Mouse (Mus musculus) forebrain, embryonic 15.5 days (tissue): ENCODE data around the gene Slc44a1. TPM values are rescaled to one million over a fixed set of nuclear protein-coding genes. Genes with fewer than 3 reads are reported as not detected.

ENCODE experiments used
- ATAC-seq: fragments of 200-750 bp; cut with Nextera tagmentation; replicated peaks from 2 replicates; pipeline ENCODE4 v1.8.0; 2017; ENCODE audit warnings: mild to moderate bottlenecking, moderate TSS enrichment, moderate library complexity
- H3K27ac ChIP-seq: fragments of 300-500 bp; sonication (generic); replicated peaks from 2 replicates; pipeline ENCODE4 v1.5.1; 2015; ENCODE audit warnings: mild to moderate bottlenecking, inconsistent platforms
- H3K27me3 ChIP-seq: fragments of 300-500 bp; sonication (generic); 2 replicates; pipeline ENCODE4 v1.6.1; 2015; ENCODE audit warnings: inconsistent platforms
- H3K36me3 ChIP-seq: fragments of 300-500 bp; sonication (generic); 2 replicates; pipeline ENCODE4 v1.6.1; 2015; ENCODE audit warnings: mild to moderate bottlenecking, inconsistent platforms
- H3K4me1 ChIP-seq: fragments of 300-500 bp; sonication (generic); 2 replicates; pipeline ENCODE4 v1.6.1; 2015; ENCODE audit warnings: inconsistent platforms
- H3K4me2 ChIP-seq: fragments of 300-500 bp; sonication (generic); replicated peaks from 2 replicates; pipeline ENCODE4 v1.6.1; 2015; ENCODE audit warnings: mild to moderate bottlenecking, inconsistent platforms
- H3K4me3 ChIP-seq: fragments of 300-500 bp; sonication (generic); 2 replicates; pipeline ENCODE4 v1.5.1; 2015; ENCODE audit warnings: mild to moderate bottlenecking, inconsistent platforms
- H3K9ac ChIP-seq: fragments of 300-500 bp; sonication (generic); replicated peaks from 2 replicates; pipeline ENCODE4 v1.6.1; 2015; ENCODE audit warnings: mild to moderate bottlenecking, inconsistent platforms
- H3K9me3 ChIP-seq: fragments of 300-500 bp; sonication (generic); 2 replicates; pipeline ENCODE4 v1.6.1; 2016; ENCODE audit warnings: inconsistent platforms
- WGBS: fragments of 180-500 bp; shearing (Covaris S2); methylation state at CpG from one replicate; pipeline ENCODE4 v1.1.7; 2015; ENCODE audit warnings: mixed read lengths; 5-methylcytosine and 5-hydroxymethylcytosine counted together
- polyA plus RNA-seq: library from polyadenylated mRNA; unstranded; fragments of >200 nt; fragmentation: Nextera tagmentation; extraction: Ambion mirVana; gene quantifications from 2 replicates; pipeline ENCODE4 v1.2.1, GENCODE M21; 2015

Slc44a1 gene
- polyA plus RNA-seq, 1 experiment from 2014 or later: 15.8 TPM

- Histone ChIP-seq H3K9me3 (no peaks in the 10 kb centered on the region), H3K9ac (no peak overlapping the region), H3K4me1 (peaks cover 23% of the 10 kb centered on the region), H3K4me2 (no peak overlapping the region), H3K27ac (peak overlapping the region; percentile 9), H3K4me3 (no peak overlapping the region), H3K36me3 (no peaks in the 10 kb centered on the region), H3K27me3 (no peaks in the 10 kb centered on the region)
- WGBS: 74% methylated on average over 2 of the region's 2 CpGs
- no peak for ATAC-seq
Observed at GRCm38 (mm10) chr4:53438386-53438785, 1.8 kb upstream of the Slc44a1 start.

DNA sequence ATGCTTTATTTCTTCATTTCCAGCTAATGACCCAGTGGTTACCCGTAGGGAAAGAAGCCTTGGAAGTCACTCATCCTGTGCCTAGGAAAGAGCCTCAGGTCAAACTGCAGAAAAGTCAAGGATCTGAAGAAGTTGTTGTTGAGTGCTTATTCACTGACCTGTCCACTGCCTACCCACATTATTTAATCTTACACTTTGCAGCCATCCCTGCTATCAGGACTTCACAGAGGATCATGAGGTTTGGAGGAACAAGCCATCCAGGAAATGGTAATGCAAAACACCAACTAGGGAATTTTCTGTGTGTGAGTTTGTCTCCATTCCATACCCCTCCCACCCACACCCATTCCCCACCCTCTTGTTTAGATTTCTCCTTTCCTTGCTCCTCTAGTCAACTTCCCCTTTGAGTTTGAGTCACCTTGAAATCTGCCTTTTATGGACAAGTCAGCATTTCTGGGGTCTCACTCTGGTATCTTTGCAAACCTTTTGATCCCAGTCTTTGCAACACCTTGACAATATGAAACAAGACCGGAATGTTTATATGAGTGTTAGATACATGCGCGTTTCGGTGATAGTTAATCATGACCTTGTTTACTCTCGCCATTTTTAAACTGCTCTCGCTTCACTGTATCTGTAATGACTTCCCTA lies 1.3 kb upstream of the Slc44a1 start:
- H3K9ac ChIP-seq: no peak overlapping the region
- no peak for ATAC-seq
- H3K4me2 ChIP-seq: peak overlapping the region; percentile 77; the same call in 1 of the 2 replicates
- H3K9me3 ChIP-seq: no peaks in the 10 kb centered on the region
- H3K36me3 ChIP-seq: no peaks in the 10 kb centered on the region
- peak overlapping the region; percentile 97; the same call in 1 of the 2 replicates for H3K4me3 ChIP-seq
- 86% methylated on average over 7 of the region's 7 CpGs for WGBS
- no peaks in the 10 kb centered on the region for H3K27me3 ChIP-seq
- H3K27ac ChIP-seq: peak overlapping the region; percentile 9
- H3K4me1 ChIP-seq: peaks cover 23% of the 10 kb centered on the region

DNA sequence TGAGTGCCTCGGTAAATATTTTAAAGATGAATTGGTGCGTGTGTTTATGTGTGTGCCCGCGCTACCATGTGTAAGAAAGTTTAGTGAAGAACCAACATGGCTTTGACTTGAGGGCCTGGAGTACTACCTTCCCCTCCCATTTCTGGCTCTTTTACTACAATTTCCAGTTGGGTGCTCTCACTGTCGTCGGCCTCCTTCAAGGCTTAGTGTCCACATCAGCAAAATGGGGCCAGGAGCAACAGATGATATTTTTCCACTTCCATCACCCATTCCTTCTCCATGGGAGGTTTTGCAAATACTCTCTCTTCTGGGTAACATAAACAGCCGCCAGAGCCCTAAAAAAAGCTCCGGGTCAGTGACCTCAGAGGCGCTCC lies 590 bp upstream of the Slc44a1 start:
- Histone ChIP-seq H3K9me3 (no peaks in the 10 kb centered on the region), H3K4me2 (peak overlapping the region; percentile 77), H3K4me3 (peak overlapping the region; percentile 97), H3K9ac (peak overlapping the region; percentile 93), H3K27me3 (no peaks in the 10 kb centered on the region), H3K36me3 (no peaks in the 10 kb centered on the region), H3K4me1 (peaks cover 23% of the 10 kb centered on the region), H3K27ac (peak overlapping the region; percentile 88)
- WGBS: 23% methylated on average over 9 of the region's 9 CpGs
- ATAC-seq: peak; percentile 3; the same call in 1 of the 2 replicates

GRCm38 (mm10) chr4:53440816-53441571 lies 781 bp downstream of the Slc44a1 start:
- Histone ChIP-seq H3K36me3 (no peaks in the 10 kb centered on the region), H3K4me3 (peak overlapping the region; percentile 97), H3K9me3 (no peaks in the 10 kb centered on the region), H3K4me2 (peak overlapping the region; percentile 77), H3K27ac (peak overlapping the region; percentile 88), H3K4me1 (peaks cover 23% of the 10 kb centered on the region), H3K27me3 (no peaks in the 10 kb centered on the region), H3K9ac (peak overlapping the region; percentile 93)
- ATAC-seq: peak; percentile 12
- WGBS: under 1% methylated on average over 38 of the region's 45 CpGs

DNA sequence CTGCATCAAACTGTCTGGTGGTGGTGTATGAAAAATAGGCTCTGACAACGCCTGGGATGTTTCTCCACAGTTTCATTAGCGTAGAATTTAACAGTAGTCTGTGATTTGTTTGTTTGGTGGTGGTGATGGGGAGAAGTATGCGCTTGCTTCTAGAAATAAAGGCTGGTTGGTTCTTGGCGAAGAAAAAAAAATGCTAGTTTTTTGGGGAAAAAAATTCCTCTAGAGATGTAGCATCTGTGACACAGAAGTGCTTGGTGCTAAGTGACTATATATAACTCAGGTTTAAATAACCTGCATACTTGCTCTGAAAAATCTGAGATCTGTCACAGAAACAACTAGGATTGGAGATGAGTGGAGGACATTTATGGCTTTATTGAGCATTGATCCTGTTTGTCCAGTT lies 1.5 kb downstream of the Slc44a1 start:
- Histone ChIP-seq H3K9me3 (no peaks in the 10 kb centered on the region), H3K27ac (peak overlapping the region; percentile 88), H3K4me3 (peak overlapping the region; percentile 97), H3K36me3 (no peaks in the 10 kb centered on the region), H3K9ac (peak overlapping the region; percentile 93; the same call in 1 of the 2 replicates), H3K27me3 (no peaks in the 10 kb centered on the region), H3K4me2 (peak overlapping the region; percentile 77), H3K4me1 (peaks cover 23% of the 10 kb centered on the region)
- ATAC-seq: no peak
- 33% methylated on average over 4 of the region's 4 CpGs for WGBS

DNA sequence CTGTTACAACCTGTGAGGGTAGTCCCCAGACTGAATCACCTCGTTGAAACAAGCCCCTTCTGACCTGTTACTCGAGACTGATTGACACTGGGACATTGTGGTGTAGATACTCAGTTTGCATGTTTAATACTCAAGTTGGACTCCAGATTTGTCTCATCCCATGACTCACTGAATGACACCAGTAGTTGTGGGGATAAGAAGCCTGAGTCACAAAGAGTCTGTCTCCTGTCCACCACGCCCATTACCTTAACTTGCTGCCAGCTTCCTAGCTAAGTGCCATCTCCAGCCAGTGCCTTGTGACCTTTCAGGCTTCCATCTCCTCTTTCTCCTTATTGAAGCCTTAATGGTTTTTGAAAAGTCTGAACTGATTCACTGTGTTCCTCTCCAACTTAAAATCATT lies 6.0 kb downstream of the Slc44a1 start:
- Histone ChIP-seq H3K4me2 (no peak overlapping the region), H3K36me3 (no peaks in the 10 kb centered on the region), H3K27me3 (no peaks in the 10 kb centered on the region), H3K4me3 (no peak overlapping the region), H3K4me1 (peaks cover 17% of the 10 kb centered on the region), H3K9ac (no peak overlapping the region), H3K27ac (no peak overlapping the region), H3K9me3 (no peaks in the 10 kb centered on the region)
- WGBS: 80% methylated on average over 3 of the region's 3 CpGs
- no peak for ATAC-seq

DNA sequence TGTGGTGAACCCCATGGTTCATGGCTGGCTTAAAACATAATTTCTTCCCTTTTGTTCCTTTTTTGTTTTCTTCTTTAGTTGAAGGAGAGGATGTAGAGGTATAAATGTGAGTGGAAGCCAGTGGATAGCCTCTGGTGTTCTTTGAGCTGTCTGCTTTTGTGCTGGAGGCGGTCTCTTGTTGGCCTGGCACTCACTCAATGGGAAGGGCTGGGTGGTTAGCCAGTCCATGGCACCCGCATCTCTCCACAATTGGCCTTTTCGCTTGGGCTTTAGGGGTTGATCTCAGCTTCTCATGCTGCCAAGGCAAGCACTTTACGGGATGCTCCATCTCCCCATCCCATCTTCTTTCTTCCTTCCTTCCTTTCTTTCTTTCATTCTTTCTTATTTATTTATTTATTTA lies 7.6 kb downstream of the Slc44a1 start:
- Histone ChIP-seq H3K4me1 (peaks cover 7% of the 10 kb centered on the region), H3K27me3 (no peaks in the 10 kb centered on the region), H3K9me3 (no peaks in the 10 kb centered on the region), H3K4me3 (no peak overlapping the region), H3K9ac (no peak overlapping the region), H3K4me2 (no peak overlapping the region), H3K36me3 (no peaks in the 10 kb centered on the region), H3K27ac (no peak overlapping the region)
- no peak for ATAC-seq
- WGBS: 86% methylated on average over 4 of the region's 4 CpGs

GRCm38 (mm10) chr4:53450736-53451135 lies 10.5 kb downstream of the Slc44a1 start:
- Histone ChIP-seq H3K27ac (no peak overlapping the region), H3K27me3 (no peaks in the 10 kb centered on the region), H3K4me1 (peaks cover 6% of the 10 kb centered on the region; the same call in 1 of the 2 replicates), H3K4me2 (no peak overlapping the region), H3K9ac (no peak overlapping the region), H3K36me3 (no peaks in the 10 kb centered on the region), H3K9me3 (no peaks in the 10 kb centered on the region), H3K4me3 (no peak overlapping the region)
- no peak for ATAC-seq
- 53% methylated on average over 7 of the region's 7 CpGs for WGBS

GRCm38 (mm10) chr4:53451887-53452286 lies 11.7 kb downstream of the Slc44a1 start:
- Histone ChIP-seq H3K27me3 (no peaks in the 10 kb centered on the region), H3K4me3 (no peak overlapping the region), H3K27ac (no peak overlapping the region), H3K4me2 (no peak overlapping the region), H3K36me3 (no peaks in the 10 kb centered on the region), H3K9me3 (no peaks in the 10 kb centered on the region), H3K9ac (no peak overlapping the region), H3K4me1 (peaks cover 6% of the 10 kb centered on the region; the same call in 1 of the 2 replicates)
- ATAC-seq: no peak
- 57% methylated on average over 4 of the region's 4 CpGs for WGBS

- Histone ChIP-seq H3K27me3 (no peaks in the 10 kb centered on the region), H3K9me3 (no peaks in the 10 kb centered on the region), H3K36me3 (no peaks in the 10 kb centered on the region), H3K27ac (no peak overlapping the region), H3K9ac (no peak overlapping the region), H3K4me2 (no peak overlapping the region), H3K4me3 (no peak overlapping the region), H3K4me1 (peaks cover 6% of the 10 kb centered on the region; the same call in 1 of the 2 replicates)
- WGBS: 94% methylated on average over 1 of the region's 1 CpGs
- no peak for ATAC-seq
Observed at GRCm38 (mm10) chr4:53452457-53452856, 12.2 kb downstream of the Slc44a1 start.

DNA sequence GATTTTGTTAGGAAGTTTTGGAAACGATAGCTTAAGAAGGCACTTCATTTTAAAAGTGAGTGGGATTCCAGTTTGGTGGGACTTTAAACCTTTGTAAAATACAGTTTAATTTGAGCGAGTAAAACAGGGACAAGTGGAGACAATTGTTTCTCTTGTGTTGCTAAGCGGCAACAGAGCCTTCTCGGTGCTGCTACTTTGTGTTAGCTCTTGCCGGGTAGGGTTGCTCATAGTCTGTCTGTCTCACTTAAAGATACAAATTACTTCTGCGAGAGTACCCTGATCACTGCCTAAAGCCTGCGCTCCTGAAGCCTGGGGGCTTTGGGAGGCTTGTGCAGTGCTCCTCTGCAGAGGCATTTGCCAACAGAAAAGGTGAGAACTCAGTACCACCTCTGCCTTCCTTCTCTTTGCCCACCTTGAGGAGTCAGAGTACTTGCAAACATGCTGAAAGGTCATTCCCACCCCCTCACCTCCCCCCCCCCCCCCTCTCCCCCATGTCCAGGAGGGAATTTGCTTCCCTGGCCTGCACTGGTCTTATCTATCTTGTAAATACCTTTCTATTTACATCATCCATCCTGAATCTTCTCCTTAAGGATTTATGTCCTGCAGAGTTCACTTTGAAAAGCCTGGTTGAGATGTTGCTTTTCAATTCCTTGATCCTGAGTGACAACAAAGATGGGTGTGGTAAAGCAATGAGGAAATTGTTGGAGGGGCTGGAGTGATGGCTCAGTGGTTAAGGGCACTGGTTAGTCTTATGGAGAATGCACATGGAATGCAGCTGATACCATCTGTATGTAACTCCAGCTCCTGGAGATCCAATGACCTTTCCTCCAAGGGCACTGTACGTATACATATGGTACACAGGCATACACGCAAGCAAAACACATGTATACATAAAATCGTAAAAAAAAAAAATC lies 13.0 kb downstream of the Slc44a1 start:
- 45% methylated on average over 10 of the region's 10 CpGs for WGBS
- no peak for ATAC-seq
- H3K9me3 ChIP-seq: no peaks in the 10 kb centered on the region
- H3K4me3 ChIP-seq: no peak overlapping the region
- no peak overlapping the region for H3K9ac ChIP-seq
- H3K4me2 ChIP-seq: no peak overlapping the region
- H3K27ac ChIP-seq: no peak overlapping the region
- H3K36me3 ChIP-seq: no peaks in the 10 kb centered on the region
- H3K27me3 ChIP-seq: no peaks in the 10 kb centered on the region
- peaks cover 6% of the 10 kb centered on the region; the same call in 1 of the 2 replicates for H3K4me1 ChIP-seq

- no peak overlapping the region for H3K9ac ChIP-seq
Observed at GRCm38 (mm10) chr4:53455885-53456284, 15.7 kb downstream of the Slc44a1 start.

More at GRCm38 (mm10) chr4:53455885-53456284, 15.7 kb downstream of the Slc44a1 start:
- no peaks in the 10 kb centered on the region for H3K27me3 ChIP-seq
- ATAC-seq: no peak
- no peak overlapping the region for H3K27ac ChIP-seq
- H3K4me1 ChIP-seq: 0 out of 2 replicates have a peak, but pooled peaks cover 3% of the 10 kb centered on the region
- 81% methylated on average over 2 of the region's 2 CpGs for WGBS
- H3K4me3 ChIP-seq: no peak overlapping the region
- H3K36me3 ChIP-seq: no peaks in the 10 kb centered on the region
- H3K4me2 ChIP-seq: no peak overlapping the region
- H3K9me3 ChIP-seq: no peaks in the 10 kb centered on the region
